Mouse (Mus musculus): Measurements from ENCODE around the gene Gm2431.

Gm2431 gene

DNA sequence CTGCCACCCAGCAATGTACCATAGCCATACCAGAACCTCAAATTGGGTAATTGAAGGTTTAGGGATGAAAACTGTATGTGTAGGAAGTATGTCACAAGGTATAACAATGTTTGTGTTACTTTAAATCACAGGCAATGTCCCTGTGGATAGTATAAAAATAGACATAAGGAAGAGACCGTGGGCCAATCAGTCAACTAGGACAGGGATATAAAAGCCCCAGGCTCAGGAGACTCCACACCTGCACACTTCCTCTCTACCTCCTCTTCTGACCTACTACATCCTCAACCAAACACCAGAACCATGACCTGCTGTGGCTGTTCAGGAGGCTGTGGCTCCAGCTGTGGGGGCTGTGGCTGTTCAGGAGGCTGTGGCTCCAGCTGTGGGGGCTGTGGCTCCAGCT lies 46.6 kb downstream of the Gm2431 start, which contains the start of gene Gm7579:
Gm7579 (plus strand) TSS at position 301 of the 400 bp plus-strand sequence.
- DNase-seq (ENCODE audit: low spot score in 2 of 2): no peak
